Comparison of ENCODE assay signal across 19 mouse cellular contexts in genomic region chr13:29234442-29234841, GRCm38 (mm10).
DNase-seq lines count a peak whose midpoint lies in the region; ATAC-seq and TF ChIP-seq lines count a peak whose summit lies in the region.
"Had no signal": no experiment of that assay in that cellular context is flagged by ENCODE, and none has a peak within 500 bp of the region (broad histone marks: within the 10 kb centered on the region; RNA-seq: fewer than 3 reads in every experiment).

No protein-coding gene starts in this region.

- no peak overlapping the region for H3K9ac ChIP-seq in forebrain, postnatal 0 days
- H3K9ac ChIP-seq in forebrain, embryonic 15.5 days (replicated peaks), result no peak overlapping the region
- H3K9ac ChIP-seq in midbrain, embryonic 16.5 days (ENCODE audit: low read depth, low read length), result no peak overlapping the region
- H3K9ac ChIP-seq: forebrain, embryonic 13.5 days; heart, embryonic 13.5 days; hindbrain, embryonic 15.5 days had no signal

- no peaks in the 10 kb centered on the region for H3K36me3 ChIP-seq in forebrain, postnatal 0 days (ENCODE audit: insufficient read depth)
- no peaks in the 10 kb centered on the region for H3K36me3 ChIP-seq in forebrain, embryonic 15.5 days
- no peaks in the 10 kb centered on the region for H3K36me3 ChIP-seq in midbrain, embryonic 16.5 days (ENCODE audit: control insufficient read depth, insufficient read depth, low read length)
- H3K36me3 ChIP-seq: heart, embryonic 13.5 days; hindbrain, embryonic 15.5 days had no signal

- peak; percentile 29 for ATAC-seq in forebrain, postnatal 0 days
- ATAC-seq in forebrain, embryonic 15.5 days (replicated peaks), result no peak
- no peak for ATAC-seq in midbrain, embryonic 16.5 days
- ATAC-seq: CD4-positive, CD25-positive, alpha-beta regulatory T cell, adult 4 months; forebrain, embryonic 13.5 days had no signal

- no peak for DNase-seq in forebrain, postnatal 0 days
- DNase-seq in right cerebral cortex, adult 18-20 months, result peak; percentile 60
- DNase-seq in right cerebral cortex, postnatal 25 days, result no peak
- peak; percentile 14 to 45 for DNase-seq in left cerebral cortex, adult 18-20 months (ENCODE audit: low spot score in 2 of 2)
- peak; percentile 75 for DNase-seq in telencephalon, adult 2 months (ENCODE audit: low read depth, low spot score)
- no peak for DNase-seq in layer of hippocampus, postnatal 36 days
- DNase-seq: adrenal gland, postnatal 10 days; B cell, adult 2 months; cerebellum, adult 18-20 months; cerebellum, adult 9-11 months; cerebellum, postnatal 36 days; gastrocnemius, postnatal 14 days; heart, postnatal 36 days had no signal

- WGBS in forebrain, postnatal 0 days, result 77% methylated on average over 4 of the region's 4 CpGs
- 85% methylated on average over 4 of the region's 4 CpGs for WGBS in forebrain, embryonic 15.5 days
- 88% methylated on average over 4 of the region's 4 CpGs for WGBS in midbrain, embryonic 16.5 days

- no peak overlapping the region for H3K27ac ChIP-seq in forebrain, postnatal 0 days (ENCODE audit: low read depth, low read length)
- H3K27ac ChIP-seq in forebrain, embryonic 15.5 days (replicated peaks), result no peak overlapping the region
- H3K27ac ChIP-seq in midbrain, embryonic 16.5 days (ENCODE audit: low read length), result no peak overlapping the region
- H3K27ac ChIP-seq: forebrain, embryonic 13.5 days; heart, embryonic 13.5 days; hindbrain, embryonic 15.5 days had no signal

- no peaks in the 10 kb centered on the region for H3K9me3 ChIP-seq in forebrain, postnatal 0 days (ENCODE audit: low read length)
- peaks cover 3% of the 10 kb centered on the region; the same call in 1 of the 2 replicates for H3K9me3 ChIP-seq in forebrain, embryonic 15.5 days
- peaks cover 4% of the 10 kb centered on the region for H3K9me3 ChIP-seq in midbrain, embryonic 16.5 days (replicated peaks; ENCODE audit: control insufficient read depth, low read length, poor library complexity, severe bottlenecking)
- H3K9me3 ChIP-seq: forebrain, embryonic 13.5 days; hindbrain, embryonic 15.5 days had no signal

- no peak overlapping the region for H3K4me2 ChIP-seq in forebrain, postnatal 0 days (ENCODE audit: low read depth)
- H3K4me2 ChIP-seq in forebrain, embryonic 15.5 days (replicated peaks), result no peak overlapping the region
- no peak overlapping the region for H3K4me2 ChIP-seq in midbrain, embryonic 16.5 days (ENCODE audit: low read length)
- H3K4me2 ChIP-seq: forebrain, embryonic 13.5 days; heart, embryonic 13.5 days; hindbrain, embryonic 15.5 days had no signal

- no peaks in the 10 kb centered on the region for H3K4me1 ChIP-seq in forebrain, postnatal 0 days (ENCODE audit: insufficient read depth)
- H3K4me1 ChIP-seq in forebrain, embryonic 15.5 days, result 0 out of 2 replicates have a peak, but pooled peaks cover 3% of the 10 kb centered on the region
- no peaks in the 10 kb centered on the region for H3K4me1 ChIP-seq in midbrain, embryonic 16.5 days (ENCODE audit: control insufficient read depth, insufficient read depth, low read length)
- H3K4me1 ChIP-seq: forebrain, embryonic 13.5 days; heart, embryonic 13.5 days; hindbrain, embryonic 15.5 days had no signal

- H3K4me3 ChIP-seq in forebrain, postnatal 0 days (ENCODE audit: low read depth, low read length), result no peak overlapping the region
- H3K4me3 ChIP-seq in forebrain, embryonic 15.5 days, result no peak overlapping the region
- H3K4me3 ChIP-seq in midbrain, embryonic 16.5 days (ENCODE audit: low read depth, low read length), result no peak overlapping the region
- H3K4me3 ChIP-seq: forebrain, embryonic 13.5 days; heart, embryonic 13.5 days; hindbrain, embryonic 15.5 days had no signal

- TF ChIP-seq CTCF in forebrain, postnatal 0 days (IDR thresholded peaks at IDR 0.05; ENCODE audit: low read depth), result no peak

- H3K27me3 ChIP-seq in forebrain, postnatal 0 days (ENCODE audit: insufficient read depth, low read length), result no peaks in the 10 kb centered on the region
- no peaks in the 10 kb centered on the region for H3K27me3 ChIP-seq in forebrain, embryonic 15.5 days
- H3K27me3 ChIP-seq in midbrain, embryonic 16.5 days (ENCODE audit: control insufficient read depth, insufficient read depth, low read depth, low read length), result no peaks in the 10 kb centered on the region
- H3K27me3 ChIP-seq: forebrain, embryonic 13.5 days; heart, embryonic 13.5 days; hindbrain, embryonic 15.5 days had no signal

Comparison
In these comparisons a context has a peak if more than half of its experiments do, and no peak if none do; other contexts are left out.
1. DNase-seq: peak in right cerebral cortex, adult 18-20 months (single experiment), left cerebral cortex, adult 18-20 months (2 of 2) and telencephalon, adult 2 months (single experiment); none in forebrain, postnatal 0 days (single experiment), right cerebral cortex, postnatal 25 days (single experiment) and layer of hippocampus, postnatal 36 days (0 of 2).